ENCODE assay signal across 9 mouse cellular contexts in genomic region chr17:86618431-86618861, GRCm38 (mm10).
DNase-seq lines count a peak whose midpoint lies in the region; ATAC-seq and TF ChIP-seq lines count a peak whose summit lies in the region.
"Had no signal": no experiment of that assay in that cellular context is flagged by ENCODE, and none has a peak within 500 bp of the region (broad histone marks: within the 10 kb centered on the region; RNA-seq: fewer than 3 reads in every experiment).

No protein-coding gene starts in this region.

- H3K36me3 ChIP-seq in heart, embryonic 12.5 days, result peaks cover 10% of the 10 kb centered on the region
- 0 out of 2 replicates have a peak, but pooled peaks cover 3% of the 10 kb centered on the region for H3K36me3 ChIP-seq in kidney, postnatal 0 days (ENCODE audit: insufficient read depth, low read length)

- no peak for TF ChIP-seq CTCF in gastrocnemius, adult 2 months (IDR thresholded peaks at IDR 0.05)
- TF ChIP-seq CTCF in kidney, postnatal 0 days (IDR thresholded peaks at IDR 0.05; ENCODE audit: low read depth), result no peak

- no peaks in the 10 kb centered on the region for H3K9me3 ChIP-seq in heart, embryonic 12.5 days (replicated peaks)
- H3K9me3 ChIP-seq in kidney, postnatal 0 days (replicated peaks; ENCODE audit: low read length), result no peaks in the 10 kb centered on the region
- H3K9me3 ChIP-seq: limb, embryonic 15.5 days had no signal

- H3K27me3 ChIP-seq in heart, embryonic 12.5 days (replicated peaks), result no peaks in the 10 kb centered on the region
- H3K27me3 ChIP-seq in kidney, postnatal 0 days (ENCODE audit: insufficient read depth, low read length), result no peaks in the 10 kb centered on the region
- H3K27me3 ChIP-seq: limb, embryonic 15.5 days had no signal

- H3K4me1 ChIP-seq in heart, embryonic 12.5 days (replicated peaks), result peaks cover 32% of the 10 kb centered on the region
- H3K4me1 ChIP-seq in kidney, postnatal 0 days (replicated peaks; ENCODE audit: insufficient read depth, low read length), result peaks cover 11% of the 10 kb centered on the region

- WGBS in heart, embryonic 12.5 days, result 64% methylated on average over 4 of the region's 4 CpGs
- 52% methylated on average over 4 of the region's 4 CpGs for WGBS in kidney, postnatal 0 days

- intact Hi-C loops in gastrocnemius, adult 2 months (cut with DNase I), result no loop called here

- peak overlapping the region; percentile 77 for H3K27ac ChIP-seq in gastrocnemius, adult 2 months
- peak overlapping the region; percentile 56 for H3K27ac ChIP-seq in heart, embryonic 12.5 days (ENCODE audit: poor library complexity, severe bottlenecking)
- peak overlapping the region; percentile 62 for H3K27ac ChIP-seq in kidney, postnatal 0 days
- H3K27ac ChIP-seq: limb, embryonic 15.5 days had no signal

- H3K4me3 ChIP-seq in gastrocnemius, adult 2 months, result no peak overlapping the region
- no peak overlapping the region for H3K4me3 ChIP-seq in heart, embryonic 12.5 days
- H3K4me3 ChIP-seq in kidney, postnatal 0 days (replicated peaks; ENCODE audit: low read depth, low read length), result no peak overlapping the region
- H3K4me3 ChIP-seq: limb, embryonic 15.5 days had no signal

- ATAC-seq in heart, embryonic 12.5 days (ENCODE audit: insufficient number of reproducible peaks, low FRiP score), result no peak
- ATAC-seq in kidney, postnatal 0 days (replicated peaks; ENCODE audit: low FRiP score, low read depth), result no peak

- peak; percentile 36 for DNase-seq in gastrocnemius, adult 2 months
- no peak for DNase-seq in gastrocnemius, adult 8-10 months (ENCODE audit: low spot score in 2 of 2)
- DNase-seq in adrenal gland, postnatal 10 days, result peak; percentile 73
- peak; percentile 34 for DNase-seq in kidney, postnatal 0 days (ENCODE audit: low spot score)
- DNase-seq in natural killer cell, adult 2 months (ENCODE audit: low spot score in 2 of 2), result no peak
- no peak for DNase-seq in ovary, postnatal 14 days (ENCODE audit: low spot score)
- no peak for DNase-seq in layer of hippocampus, adult 18-20 months (ENCODE audit: low spot score in 2 of 2)

- H3K4me2 ChIP-seq in heart, embryonic 12.5 days, result no peak overlapping the region
- H3K4me2 ChIP-seq in kidney, postnatal 0 days (ENCODE audit: low read length), result no peak overlapping the region
- H3K4me2 ChIP-seq: limb, embryonic 15.5 days had no signal

- H3K9ac ChIP-seq in heart, embryonic 12.5 days, result peak overlapping the region; percentile 26; the same call in 1 of the 2 replicates
- no peak overlapping the region for H3K9ac ChIP-seq in kidney, postnatal 0 days (ENCODE audit: low read depth, low read length)
- H3K9ac ChIP-seq: limb, embryonic 15.5 days had no signal

Comparison
In these comparisons a context has a peak if more than half of its experiments do, and no peak if none do; other contexts are left out.
1. DNase-seq: peak in gastrocnemius, adult 2 months (single experiment), adrenal gland, postnatal 10 days (single experiment) and kidney, postnatal 0 days (single experiment); none in gastrocnemius, adult 8-10 months (0 of 2), natural killer cell, adult 2 months (0 of 2), ovary, postnatal 14 days (single experiment) and layer of hippocampus, adult 18-20 months (0 of 2).
2. Peak in every context shown above with its lines, with median percentiles within 50 percentile points of each other: H3K27ac ChIP-seq.